Mouse (Mus musculus): ENCODE results near the gene Syt5.

Gene Syt5

GRCm38 (mm10) chr7:4522292-4522691 lies 25.0 kb downstream of the Syt5 start:
- no peak for DNase-seq (ENCODE audit: low spot score)

GRCm38 (mm10) chr7:4521231-4522003 lies 25.9 kb downstream of the Syt5 start:
- DNase-seq (ENCODE audit: low spot score) = no peak

GRCm38 (mm10) chr7:4518487-4518886 lies 28.9 kb downstream of the Syt5 start:
- DNase-seq (ENCODE audit: low spot score) = no peak

GRCm38 (mm10) chr7:4516332-4517050 lies 30.9 kb downstream of the Syt5 start, which contains the start of gene Tnnt1:
Gene Tnnt1 (minus strand): TSS chr7:4516382.
- no peak for DNase-seq (ENCODE audit: low spot score)

- DNase-seq (ENCODE audit: low spot score) = no peak
These were observed 31.5 kb downstream of the Syt5 start for GRCm38 (mm10) chr7:4515853-4516252.

- no peak for DNase-seq (ENCODE audit: low spot score)
These were observed 33.3 kb downstream of the Syt5 start for GRCm38 (mm10) chr7:4513829-4514712.

- no peak for DNase-seq (ENCODE audit: low spot score)
These were observed 34.1 kb downstream of the Syt5 start for GRCm38 (mm10) chr7:4513236-4513635.

GRCm38 (mm10) chr7:4511489-4512224 lies 35.7 kb downstream of the Syt5 start:
- no peak for DNase-seq (ENCODE audit: low spot score)

GRCm38 (mm10) chr7:4509863-4510608 lies 37.3 kb downstream of the Syt5 start:
- no peak for DNase-seq (ENCODE audit: low spot score)

- no peak for DNase-seq (ENCODE audit: low spot score)
These were observed 38.6 kb downstream of the Syt5 start for GRCm38 (mm10) chr7:4508739-4509116.

GRCm38 (mm10) chr7:4508062-4508738 lies 39.1 kb downstream of the Syt5 start:
- DNase-seq (ENCODE audit: low spot score) = no peak

GRCm38 (mm10) chr7:4507220-4507619 lies 40.1 kb downstream of the Syt5 start:
- no peak for DNase-seq (ENCODE audit: low spot score)

GRCm38 (mm10) chr7:4504646-4505435 lies 42.5 kb downstream of the Syt5 start:
- no peak for DNase-seq (ENCODE audit: low spot score)

GRCm38 (mm10) chr7:4503858-4504257 lies 43.5 kb downstream of the Syt5 start:
- DNase-seq (ENCODE audit: low spot score) = no peak

GRCm38 (mm10) chr7:4503100-4503499 lies 44.2 kb downstream of the Syt5 start:
- DNase-seq (ENCODE audit: low spot score) = no peak

- no peak for DNase-seq (ENCODE audit: low spot score)
These were observed 44.8 kb downstream of the Syt5 start for GRCm38 (mm10) chr7:4502421-4503090.

GRCm38 (mm10) chr7:4501558-4502397 lies 45.6 kb downstream of the Syt5 start, which contains the start of gene Ppp1r12c:
Gene Ppp1r12c (minus strand): TSS chr7:4501680.
- peak; percentile 93 for DNase-seq (ENCODE audit: low spot score)

- no peak for DNase-seq (ENCODE audit: low spot score)
These were observed 46.4 kb downstream of the Syt5 start for GRCm38 (mm10) chr7:4500892-4501471.
